Mouse (Mus musculus): Measurements from ENCODE around the gene Tmem120b. TPM values are rescaled to one million over a fixed set of nuclear protein-coding genes. Genes with fewer than 3 reads are reported as not detected.

Tmem120b gene
- total and polyA plus RNA-seq, 3 experiments: 4.8 to 8.0 (median 6.2) TPM

- peaks cover 59% of the 10 kb centered on the region for H3K79me2 ChIP-seq (replicated peaks; ENCODE audit: control insufficient read depth, extremely low read depth, insufficient read depth, poor library complexity, severe bottlenecking)
- H3K9ac ChIP-seq (ENCODE audit: insufficient read depth, low read depth): no peak overlapping the region
- TF ChIP-seq MAZ (IDR thresholded peaks at IDR 0.05; ENCODE audit: low read depth, low read length) (no peak), TCF12 (IDR thresholded peaks at IDR 0.05; ENCODE audit: low read depth, low read length) (no peak), RAD21 (IDR thresholded peaks at IDR 0.05; ENCODE audit: low read depth, low read length) (no peak), TBP (conservative IDR thresholded peaks at IDR 0.05; ENCODE audit: low read depth, low read length) (no peak), POLR2A (IDR thresholded peaks at IDR 0.05; ENCODE audit: low read depth, low read length) (no peak), JUN (IDR thresholded peaks at IDR 0.05; ENCODE audit: insufficient read depth, low read depth, low read length) (no peak), HCFC1 (IDR thresholded peaks at IDR 0.05; ENCODE audit: low read depth, low read length) (no peak), MAX (IDR thresholded peaks at IDR 0.05; ENCODE audit: low read length) (no peak), PAX5 (IDR thresholded peaks at IDR 0.05; ENCODE audit: low read length) (no peak), GABPA (IDR thresholded peaks at IDR 0.05; ENCODE audit: insufficient replicate concordance, low read depth, low read length) (no peak), ZNF384 (IDR thresholded peaks at IDR 0.05; ENCODE audit: low read depth, low read length) (no peak), NRF1 (IDR thresholded peaks at IDR 0.05; ENCODE audit: low read depth, low read length) (no peak), MYC (IDR thresholded peaks at IDR 0.05; ENCODE audit: low read depth, low read length) (no peak)
- H3K4me2 ChIP-seq (ENCODE audit: insufficient read depth, low read depth, poor library complexity, severe bottlenecking): no peak overlapping the region
- dilution Hi-C loops (cut with MboI; ENCODE audit: extremely low pct_ligation_motif_present, extremely low pct_unique_long_range_greater_than_20kb, low sequenced_read_pairs) (no loop called here), in situ Hi-C loops (cut with MboI; ENCODE audit: low pct_ligation_motif_present, low pct_unique_long_range_greater_than_20kb, low sequenced_read_pairs) (no loop called here)
- no peak for DNase-seq (ENCODE audit: extremely low read depth)
- H3K36me3 ChIP-seq (replicated peaks in 1 of 2; ENCODE audit: control insufficient read depth in 1 of 2, insufficient read depth in 1 of 2, low read length in 1 of 2): peaks cover 31 to 57% of the 10 kb centered on the region in 2 experiments
- no peaks in the 10 kb centered on the region for H3K9me3 ChIP-seq (replicated peaks; ENCODE audit: low read length)
- peaks cover 0 to 50% of the 10 kb centered on the region in 2 experiments; a peak in 2 of 4 replicates for H3K4me1 ChIP-seq (ENCODE audit: control insufficient read depth in 1 of 2, insufficient read depth in 2 of 2)
- no peak overlapping the region for H3K4me3 ChIP-seq (replicated peaks in 1 of 3; ENCODE audit: low read depth in 2 of 3, low read length in 2 of 3, poor library complexity in 1 of 3)
- H3K27ac ChIP-seq (ENCODE audit: insufficient read depth, low read depth): no peak overlapping the region
- no peaks in the 10 kb centered on the region for H3K27me3 ChIP-seq (replicated peaks)
These were observed 78.1 kb downstream of the Tmem120b start for GRCm38 (mm10) chr5:123146357-123146756.

- Histone ChIP-seq H3K79me2 (replicated peaks; ENCODE audit: control insufficient read depth, extremely low read depth, insufficient read depth, poor library complexity, severe bottlenecking) (peaks cover 65% of the 10 kb centered on the region), H3K4me1 (ENCODE audit: control insufficient read depth in 1 of 2, insufficient read depth in 2 of 2) (peaks cover 9 to 61% of the 10 kb centered on the region in 2 experiments), H3K36me3 (replicated peaks in 1 of 2; ENCODE audit: control insufficient read depth in 1 of 2, insufficient read depth in 1 of 2, low read length in 1 of 2) (peaks cover 41 to 68% of the 10 kb centered on the region in 2 experiments), H3K27ac (ENCODE audit: insufficient read depth, low read depth) (no peak overlapping the region), H3K4me3 (replicated peaks in 1 of 3; ENCODE audit: low read depth in 2 of 3, low read length in 2 of 3, poor library complexity in 1 of 3) (no peak overlapping the region), H3K4me2 (ENCODE audit: insufficient read depth, low read depth, poor library complexity, severe bottlenecking) (no peak overlapping the region), H3K9ac (ENCODE audit: insufficient read depth, low read depth) (no peak overlapping the region), H3K9me3 (replicated peaks; ENCODE audit: low read length) (no peaks in the 10 kb centered on the region), H3K27me3 (replicated peaks) (no peaks in the 10 kb centered on the region)
- TF ChIP-seq E2F4 (IDR thresholded peaks at IDR 0.05; ENCODE audit: insufficient replicate concordance, low read depth, low read length) (no peak), ZC3H11A (IDR thresholded peaks at IDR 0.05; ENCODE audit: low read depth, low read length) (no peak), PAX5 (IDR thresholded peaks at IDR 0.05; ENCODE audit: low read length) (no peak), RAD21 (IDR thresholded peaks at IDR 0.05; ENCODE audit: low read depth, low read length) (no peak), NRF1 (IDR thresholded peaks at IDR 0.05; ENCODE audit: low read depth, low read length) (no peak), MAFK (IDR thresholded peaks at IDR 0.05; ENCODE audit: insufficient replicate concordance, low read length) (no peak), JUN (IDR thresholded peaks at IDR 0.05; ENCODE audit: insufficient read depth, low read depth, low read length) (no peak), GABPA (IDR thresholded peaks at IDR 0.05; ENCODE audit: insufficient replicate concordance, low read depth, low read length) (no peak), BHLHE40 (IDR thresholded peaks at IDR 0.05; ENCODE audit: low read depth, low read length) (no peak), JUND (conservative IDR thresholded peaks at IDR 0.05; ENCODE audit: low read depth, low read length) (no peak), NELFE (IDR thresholded peaks at IDR 0.05; ENCODE audit: low read depth, low read length) (no peak), POLR2AphosphoS2 (IDR thresholded peaks at IDR 0.05; ENCODE audit: low read depth, low read length) (no peak), CTCF (conservative IDR thresholded peaks at IDR 0.05 in 1 of 2, IDR thresholded peaks at IDR 0.05 in 1 of 2; ENCODE audit: low read depth in 2 of 2, low read length in 2 of 2) (no peak), SIN3A (IDR thresholded peaks at IDR 0.05; ENCODE audit: low read length) (no peak), SMC3 (IDR thresholded peaks at IDR 0.05; ENCODE audit: low read depth, low read length) (no peak)
- no peak for DNase-seq (ENCODE audit: extremely low read depth)
- in situ Hi-C loops (cut with MboI; ENCODE audit: low pct_ligation_motif_present, low pct_unique_long_range_greater_than_20kb, low sequenced_read_pairs) (no loop called here), dilution Hi-C loops (cut with MboI; ENCODE audit: extremely low pct_ligation_motif_present, extremely low pct_unique_long_range_greater_than_20kb, low sequenced_read_pairs) (no loop called here)
These were observed 79.4 kb downstream of the Tmem120b start for GRCm38 (mm10) chr5:123147569-123147968.

Data from CH12.LX (cell line).